Mouse (Mus musculus) spleen, postnatal 36 days (tissue): Measurements from ENCODE around the gene Gas7.
A peak's percentile ranks its signal among the peaks of the same experiment; 100 is the strongest.

ENCODE experiments used
- DNase-seq, 2 experiments: peaks; one replicate each; pipeline ENCODE4 v3.0.0; 2022; ENCODE audit warnings: low spot score in 2 of 2, mixed read lengths in 1 of 2

The Gas7 gene

DNA sequence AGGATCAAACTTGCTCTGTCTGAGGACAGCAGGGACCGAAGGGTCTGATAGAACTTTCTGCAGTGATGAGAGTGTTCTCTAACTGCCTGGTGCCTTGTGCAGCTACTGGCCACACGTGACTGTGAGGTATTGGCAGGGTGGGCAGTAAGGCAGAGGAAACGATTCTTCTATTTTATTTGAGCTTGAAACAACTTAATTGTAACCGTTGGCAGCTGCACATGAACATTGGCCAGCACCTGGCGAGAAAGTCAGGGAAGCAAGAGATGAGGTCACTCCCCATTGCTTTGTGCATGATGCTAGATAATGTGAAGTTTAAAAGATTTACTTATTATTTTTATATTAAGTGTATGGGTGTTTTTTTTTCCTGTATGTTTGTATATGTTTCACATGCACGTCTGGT lies 77.9 kb downstream of the Gas7 start:
- DNase-seq, result no peak

DNA sequence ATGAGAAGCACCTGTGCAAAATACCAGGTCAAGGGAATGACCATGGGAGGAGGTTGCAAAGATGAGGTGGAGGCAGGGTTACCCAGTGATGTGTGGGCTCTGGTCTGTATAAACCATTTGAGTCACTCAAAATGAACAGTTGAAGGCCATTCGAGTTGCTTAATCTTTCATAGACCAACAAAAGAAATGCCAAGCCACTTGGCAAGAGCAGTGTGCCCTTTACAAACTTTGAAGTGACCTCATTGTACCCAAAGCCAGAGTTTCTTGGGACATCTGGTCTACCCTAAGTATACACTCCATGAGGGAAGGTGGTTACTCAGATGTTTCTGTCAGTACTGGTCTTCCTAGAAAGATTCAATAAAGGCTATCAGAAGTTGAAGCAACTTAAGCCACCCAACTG lies 80.5 kb downstream of the Gas7 start:
- DNase-seq, result no peak

DNA sequence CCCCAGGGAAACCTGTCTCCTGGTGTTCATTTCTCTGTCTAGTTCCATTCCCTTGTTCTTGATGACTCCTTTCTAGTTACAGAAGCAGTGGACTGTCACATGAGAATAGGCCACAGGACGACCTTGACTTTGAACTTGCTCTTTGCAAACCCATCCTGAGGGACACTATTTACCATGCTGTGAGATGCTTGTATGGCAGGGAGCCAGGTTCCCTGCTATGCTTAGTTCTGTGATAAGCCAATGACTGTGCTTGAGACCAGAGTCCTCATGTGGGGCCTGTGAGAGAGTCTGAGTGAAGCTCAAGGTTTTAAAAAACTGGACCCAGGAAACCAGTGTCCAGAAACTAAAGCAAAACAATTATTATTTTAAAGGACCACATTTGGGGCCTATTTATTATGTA lies 81.2 kb downstream of the Gas7 start:
- DNase-seq, result no peak

DNA sequence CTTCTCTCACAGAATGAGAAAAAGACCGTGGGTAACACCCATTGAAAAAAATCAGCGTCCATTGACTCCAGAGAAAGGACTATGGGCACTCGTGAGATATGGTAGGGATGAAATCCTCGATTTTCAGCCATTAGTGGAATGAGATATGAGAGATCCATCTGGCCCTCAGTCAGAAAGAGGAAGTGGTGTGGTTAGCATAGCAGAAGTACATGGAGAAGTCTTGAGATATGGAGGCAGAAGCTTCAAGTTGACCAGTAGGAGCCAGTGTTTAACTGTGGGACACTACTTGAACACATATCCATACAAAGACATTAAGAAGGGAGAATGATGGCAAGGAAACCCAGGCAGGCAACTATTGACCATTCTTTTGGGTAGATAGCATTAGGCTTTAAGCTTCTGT lies 82.1 kb downstream of the Gas7 start:
- DNase-seq, result peak; percentile 11 to 28

DNA sequence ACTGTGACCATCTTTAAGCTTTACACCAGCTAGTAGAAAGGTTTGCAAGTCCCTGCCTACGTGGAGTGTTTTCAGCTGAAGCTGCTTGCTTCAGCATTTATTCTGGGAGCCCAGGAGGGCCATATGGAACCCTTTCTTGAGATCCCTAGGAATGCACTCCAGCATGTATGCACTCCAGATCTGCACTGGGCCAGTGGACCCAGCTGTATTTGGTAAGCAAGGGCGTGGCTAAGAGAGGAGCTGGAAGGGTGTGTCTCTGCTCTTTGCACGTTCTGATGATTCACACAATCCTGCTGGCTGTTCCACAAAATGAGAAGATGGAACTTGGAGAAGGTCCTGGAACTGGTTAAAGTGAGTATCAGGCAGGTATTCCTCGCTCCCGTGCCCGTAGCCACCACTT lies 83.3 kb downstream of the Gas7 start:
- DNase-seq, result no peak

DNA sequence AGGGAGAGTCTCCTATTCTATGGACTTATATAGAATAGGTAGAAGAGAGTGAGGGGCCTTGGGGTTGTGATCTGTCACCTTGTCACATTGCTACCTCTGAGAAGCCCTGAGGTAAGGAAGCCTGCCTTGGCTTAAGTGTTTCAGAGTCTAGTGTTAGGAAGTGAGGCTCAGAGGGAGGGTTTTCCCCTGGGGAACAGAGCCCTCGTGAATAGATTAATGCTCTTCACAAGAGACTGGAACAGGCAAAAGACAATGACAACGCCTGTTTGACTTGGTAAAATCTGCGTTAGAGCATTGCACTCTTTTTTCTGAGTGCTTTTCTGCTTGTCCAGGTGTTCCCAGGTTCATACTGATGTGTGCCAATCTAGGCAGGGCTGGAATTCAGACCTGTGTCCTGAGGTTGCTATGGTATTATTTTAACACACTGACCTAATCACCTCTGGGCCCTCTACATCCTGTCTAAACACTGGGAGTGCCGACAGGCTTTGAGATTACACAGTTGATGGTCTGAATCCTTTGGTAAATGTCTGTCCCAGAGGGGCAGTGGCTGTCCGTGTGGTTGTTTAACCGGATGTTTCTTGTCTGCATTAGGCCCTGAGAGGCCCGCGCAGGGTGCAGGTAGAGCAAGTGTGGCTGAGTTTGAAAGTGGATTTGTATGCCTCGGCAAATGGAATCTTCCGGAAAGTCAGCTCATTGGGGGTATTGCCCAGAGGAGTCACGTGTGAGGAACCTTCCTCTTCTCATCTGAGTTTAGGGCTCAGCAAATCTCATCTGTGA lies 89.6 kb downstream of the Gas7 start:
- peak; percentile 28 to 42 for DNase-seq

DNA sequence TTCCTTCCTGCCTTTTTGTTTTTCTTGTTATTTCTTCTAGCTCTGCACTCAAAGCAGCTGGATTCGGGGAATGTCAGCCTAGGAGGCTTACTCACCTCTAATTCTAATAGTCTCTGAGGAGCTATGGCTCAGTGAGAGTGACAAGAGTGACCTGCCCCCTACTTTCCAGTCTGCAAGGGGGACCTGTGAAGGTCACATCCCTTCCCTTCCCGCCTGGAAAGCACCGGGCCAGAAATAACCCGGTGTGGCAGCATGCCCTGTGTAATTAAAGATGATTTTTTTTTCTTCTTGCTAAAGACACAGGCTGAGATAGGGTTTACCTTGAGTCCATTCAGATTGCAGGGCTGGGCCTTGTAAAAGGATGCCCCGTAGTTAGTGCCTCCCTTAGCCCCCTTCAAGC lies 91.3 kb downstream of the Gas7 start:
- no peak for DNase-seq

DNA sequence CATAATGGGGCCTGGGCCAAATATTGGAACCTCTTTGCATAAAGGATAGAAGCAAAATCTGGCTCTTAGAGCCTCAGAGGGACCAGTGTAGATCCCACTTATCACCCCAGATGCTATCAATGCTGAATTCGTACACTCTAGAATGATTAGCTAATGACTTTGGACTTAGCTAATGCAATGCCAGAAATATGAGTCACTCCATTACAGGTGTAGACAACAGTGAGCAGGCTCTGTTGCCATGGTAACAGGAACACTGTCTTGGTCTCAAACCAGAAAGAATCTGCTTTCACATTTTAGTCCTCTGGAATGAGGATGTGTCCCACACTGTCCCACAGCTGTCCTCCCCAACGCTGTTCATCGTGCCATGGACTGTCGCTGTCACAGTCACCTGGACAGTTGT lies 94.1 kb downstream of the Gas7 start:
- no peak for DNase-seq

DNA sequence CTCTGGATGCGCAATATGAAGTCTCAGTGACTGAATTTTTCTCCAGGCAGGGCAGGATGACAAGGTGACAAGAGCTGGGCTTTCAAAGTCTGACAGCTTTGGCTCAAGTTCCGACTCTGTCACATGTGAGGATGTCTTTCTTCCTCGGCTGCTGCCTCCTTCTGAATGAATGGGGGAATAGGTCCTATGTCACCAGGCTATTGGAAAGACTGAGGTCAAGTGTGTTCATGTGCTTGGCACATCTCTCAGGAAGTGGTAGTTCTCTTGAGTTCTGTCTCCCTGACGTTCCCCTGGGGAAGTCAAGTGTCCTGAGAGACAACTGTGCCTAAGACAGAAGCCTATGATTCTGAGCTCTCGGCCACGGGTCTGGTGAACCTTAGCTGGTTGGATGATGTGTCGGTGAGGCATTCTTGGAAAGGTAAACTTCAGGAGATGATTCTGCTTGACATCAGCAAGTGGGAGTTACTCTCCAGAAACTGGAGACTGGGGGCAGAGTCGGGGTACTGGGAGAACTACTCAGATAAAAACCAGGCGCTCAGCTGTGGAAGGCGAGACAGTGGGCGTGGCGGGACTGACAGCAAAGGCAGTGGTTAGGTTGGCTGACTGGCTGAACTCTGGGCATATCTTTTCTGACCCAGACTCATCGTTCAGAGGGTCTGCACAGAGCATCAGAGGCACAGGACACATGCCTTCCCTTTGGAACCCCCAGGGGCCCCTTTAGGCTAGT lies 94.7 kb downstream of the Gas7 start:
- DNase-seq, result peak in 1 of 2 experiments; percentile 10

DNA sequence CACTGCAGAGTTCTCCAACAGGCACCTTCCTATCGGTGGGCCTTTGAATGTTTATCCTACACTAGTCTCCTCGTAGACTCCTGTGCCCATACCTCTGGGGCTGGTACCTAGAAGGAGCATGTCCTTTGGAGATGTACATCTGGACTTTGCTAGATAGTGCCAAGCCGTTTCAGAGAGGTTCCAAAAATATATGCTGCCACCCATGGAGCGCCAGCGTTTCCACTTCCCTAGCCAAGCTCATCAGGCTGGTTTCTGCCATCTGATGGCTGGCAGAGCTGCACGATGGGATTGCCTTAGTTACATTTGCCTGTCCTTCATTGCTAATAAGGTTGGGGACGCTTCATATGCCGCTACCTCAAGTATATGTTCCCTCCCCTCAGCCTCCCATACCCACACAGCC lies 97.2 kb downstream of the Gas7 start:
- DNase-seq, result no peak

DNA sequence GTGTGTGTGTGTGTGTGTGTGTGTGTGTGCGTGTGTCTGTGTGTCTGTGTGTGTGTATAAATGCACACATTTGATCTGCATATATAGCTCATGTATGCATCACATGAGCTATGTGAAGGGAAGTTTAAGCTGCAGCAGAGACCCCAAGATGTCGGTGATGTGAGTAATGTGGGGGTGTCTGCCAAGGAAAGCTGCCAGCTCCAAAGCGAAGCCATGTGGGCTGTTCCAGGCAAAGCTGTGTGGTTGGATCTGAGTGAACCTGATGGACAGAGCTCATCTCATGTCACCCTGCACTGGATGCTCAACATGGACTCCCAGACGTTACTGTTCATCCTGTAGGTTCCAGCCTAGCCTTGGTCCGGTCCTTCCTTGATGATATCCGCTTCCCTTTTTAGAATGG lies 99.0 kb downstream of the Gas7 start:
- no peak for DNase-seq

DNA sequence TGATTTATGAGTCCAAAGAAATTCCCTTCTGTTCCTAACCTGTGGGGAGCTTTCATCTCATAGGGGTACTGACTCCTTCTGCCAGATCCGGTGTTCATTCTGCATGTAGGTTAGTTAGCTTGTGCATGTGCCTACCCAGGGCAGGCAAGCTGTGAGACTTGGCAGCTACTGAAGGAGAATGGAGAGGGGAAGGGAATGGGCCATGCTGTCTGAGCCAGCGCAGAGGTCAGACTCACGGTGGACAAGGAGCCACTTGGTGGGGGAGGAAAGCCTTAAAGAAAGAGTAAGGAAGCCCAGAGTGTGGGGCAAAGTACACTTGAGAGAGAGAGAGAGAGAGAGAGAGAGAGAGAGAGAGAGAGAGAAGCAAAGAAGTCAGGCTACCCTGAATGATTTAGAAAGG lies 101.1 kb downstream of the Gas7 start:
- no peak for DNase-seq

DNA sequence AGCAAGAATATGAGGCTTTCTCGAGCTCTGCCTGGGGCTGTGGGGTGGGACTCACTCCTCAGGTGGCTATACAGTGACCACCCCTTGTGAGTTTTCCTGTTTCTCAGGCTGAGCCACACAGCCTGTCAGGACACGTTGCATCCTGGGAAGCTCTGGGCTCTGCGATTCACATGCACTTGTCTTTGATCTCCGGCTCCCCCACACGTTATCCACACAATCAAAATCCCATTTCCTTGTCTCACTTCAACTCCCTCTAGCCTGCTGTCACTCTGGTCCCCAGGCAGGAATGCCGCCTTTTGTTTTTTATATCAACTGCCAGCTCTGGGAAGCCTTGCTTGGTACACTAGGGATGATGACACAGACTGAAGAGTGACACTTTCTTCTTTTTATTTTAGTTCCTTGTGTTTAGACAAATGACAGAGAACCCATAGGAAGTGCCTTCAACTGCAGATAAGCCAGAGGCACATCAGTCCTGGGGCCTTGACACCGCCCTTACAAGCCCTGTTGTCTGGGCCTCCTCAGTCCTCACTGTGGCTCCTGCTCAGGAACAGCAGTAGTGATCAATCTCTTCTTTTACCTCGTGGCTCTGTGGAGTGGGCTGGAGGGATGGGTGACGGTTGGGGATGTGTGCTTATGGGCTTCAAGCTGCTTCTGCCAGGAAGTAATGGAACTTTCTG lies 103.7 kb downstream of the Gas7 start:
- DNase-seq, result no peak

DNA sequence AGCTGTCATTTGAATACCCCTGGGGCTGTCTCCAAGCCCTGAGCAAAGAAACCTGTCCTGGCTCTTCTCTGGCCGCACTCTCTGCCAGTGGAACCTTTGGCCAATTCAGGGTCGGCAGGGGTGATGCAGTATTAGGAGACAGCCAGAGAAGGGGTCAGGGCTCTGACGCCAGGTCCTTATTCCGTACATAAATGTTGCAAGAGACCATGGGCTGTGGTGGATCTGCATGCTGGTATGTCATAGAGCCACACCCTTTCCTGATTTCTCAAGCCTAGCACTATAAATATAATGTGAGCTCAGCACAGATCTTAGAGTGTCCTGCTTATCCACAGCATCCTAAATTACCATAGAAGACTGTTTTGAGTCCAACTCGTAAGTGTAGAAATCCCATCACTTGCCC lies 104.3 kb downstream of the Gas7 start:
- no peak for DNase-seq

DNA sequence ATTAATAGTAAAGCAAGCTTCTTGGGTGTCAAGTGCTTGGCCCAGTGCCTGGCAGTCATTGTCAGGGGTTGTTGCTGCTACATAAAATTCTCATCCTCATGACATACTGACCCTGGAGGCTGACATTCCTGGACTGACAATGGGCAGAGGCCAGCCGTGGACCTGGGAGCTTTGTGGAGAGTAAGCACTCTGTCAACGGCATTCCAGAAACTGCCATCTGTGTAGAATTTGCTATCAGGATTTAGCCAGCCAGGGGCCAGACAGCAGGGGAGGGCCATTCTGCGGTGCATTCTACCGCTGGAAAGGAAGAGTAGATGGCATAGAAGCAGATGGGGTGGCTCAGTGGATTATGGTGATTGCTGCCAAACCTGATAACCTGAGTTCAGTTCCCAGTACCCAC lies 106.4 kb downstream of the Gas7 start:
- DNase-seq, result no peak

DNA sequence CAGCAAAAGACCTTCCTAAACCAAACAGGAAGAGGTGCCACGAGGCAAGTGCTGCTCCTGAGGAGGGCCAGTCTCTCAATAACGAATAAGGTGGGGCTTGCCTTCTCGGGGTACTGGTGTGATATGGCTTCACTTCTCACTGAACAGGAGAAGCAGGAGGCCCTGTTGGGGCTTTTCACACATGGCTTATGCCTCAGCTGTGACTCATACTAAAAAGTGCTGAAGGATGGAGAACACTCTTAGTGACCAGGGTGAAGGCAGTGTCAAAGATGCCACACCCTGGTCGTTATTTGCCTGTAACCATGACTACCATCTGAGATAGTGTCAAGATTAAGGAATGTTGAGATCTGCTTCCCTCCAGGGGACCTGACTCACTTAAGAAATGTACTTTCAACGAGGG lies 107.9 kb downstream of the Gas7 start:
- DNase-seq, result peak; percentile 19 to 32

DNA sequence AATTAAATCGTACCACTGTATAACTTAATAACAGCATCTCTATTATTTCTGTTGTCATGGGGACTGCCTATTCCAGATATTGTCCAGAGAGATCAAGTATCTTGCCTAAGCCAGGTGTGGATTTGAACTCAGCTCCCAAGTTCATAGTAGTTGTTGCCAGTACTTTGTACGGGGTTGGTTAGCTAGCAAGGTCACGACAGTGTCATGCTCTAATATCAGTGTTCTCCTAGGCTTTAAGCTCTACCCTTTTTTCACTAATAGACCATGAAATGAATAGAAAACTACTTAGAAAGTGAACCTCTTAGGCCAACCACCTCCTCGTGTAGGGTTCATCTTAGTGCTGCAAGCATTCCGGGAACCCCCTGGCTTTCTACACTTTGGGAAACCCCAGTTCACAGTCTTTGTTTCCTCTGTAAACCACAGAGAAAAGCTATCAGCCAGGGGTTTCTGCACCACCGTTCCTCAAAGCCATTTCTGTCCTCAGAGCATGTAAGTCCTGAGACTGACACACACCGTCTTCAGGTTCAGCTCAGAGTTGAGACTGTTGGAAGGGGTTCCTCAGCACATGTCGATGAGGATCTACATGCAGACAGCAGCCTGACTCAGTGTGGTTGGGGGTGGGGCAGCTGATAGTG lies 108.9 kb downstream of the Gas7 start:
- DNase-seq, result peak; percentile 57

DNA sequence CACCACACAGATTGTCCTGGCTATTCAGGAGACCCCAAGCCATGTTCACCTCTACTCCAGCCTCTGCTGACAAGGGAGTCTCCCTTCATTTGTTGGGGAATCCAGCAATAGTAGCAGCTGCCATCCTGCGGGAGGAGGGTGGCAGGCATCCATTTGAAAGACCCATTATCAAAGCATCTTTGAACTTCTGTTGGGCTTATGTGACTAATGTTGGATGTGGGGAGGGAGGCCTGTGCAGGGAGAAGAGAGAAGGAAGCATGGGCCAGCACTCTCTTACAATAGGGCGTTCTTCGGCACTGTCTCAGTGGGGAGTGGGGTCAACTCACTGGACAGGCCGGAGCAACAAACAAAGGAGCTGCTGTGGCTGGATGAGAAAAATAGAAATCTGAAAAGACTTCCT lies 110.3 kb downstream of the Gas7 start:
- no peak for DNase-seq

DNA sequence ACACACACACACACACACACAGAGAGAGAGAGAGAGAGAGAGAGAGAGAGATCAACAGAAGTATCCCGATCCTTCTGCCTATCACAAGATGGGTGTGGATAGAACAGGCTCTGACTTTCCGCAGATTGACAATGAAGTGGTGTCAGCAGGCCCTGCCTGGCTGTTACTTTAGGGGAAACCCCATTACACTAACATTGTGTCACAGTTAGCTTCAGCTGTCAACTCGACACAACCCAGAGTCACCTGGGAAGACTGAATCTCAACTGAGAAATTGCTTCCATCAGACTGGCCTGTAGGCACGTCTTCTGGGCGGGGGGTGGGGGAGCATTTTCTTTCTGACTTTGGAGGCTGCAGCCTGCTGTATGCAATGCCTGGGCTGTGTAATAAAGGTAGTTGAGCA lies 111.5 kb downstream of the Gas7 start:
- no peak for DNase-seq

DNA sequence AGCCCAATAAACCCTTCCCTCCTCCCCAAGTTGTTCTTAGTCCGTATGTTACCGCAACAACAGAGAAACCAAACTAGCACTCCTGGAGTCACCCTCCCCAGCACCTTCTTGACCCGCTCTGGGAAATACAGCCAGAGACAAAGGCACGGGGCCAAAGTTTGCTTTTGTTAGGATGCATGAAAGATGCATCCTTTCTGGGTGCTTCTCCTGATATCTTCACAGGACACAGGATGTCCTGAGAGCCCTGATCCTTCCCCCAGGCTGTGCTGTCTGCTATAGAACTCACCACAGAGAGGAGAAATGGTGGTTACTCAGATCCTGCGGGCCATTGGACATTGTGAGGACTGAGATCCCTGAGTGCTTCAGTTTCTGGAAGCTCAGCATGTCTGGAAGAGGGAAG lies 111.9 kb downstream of the Gas7 start:
- DNase-seq, result no peak

DNA sequence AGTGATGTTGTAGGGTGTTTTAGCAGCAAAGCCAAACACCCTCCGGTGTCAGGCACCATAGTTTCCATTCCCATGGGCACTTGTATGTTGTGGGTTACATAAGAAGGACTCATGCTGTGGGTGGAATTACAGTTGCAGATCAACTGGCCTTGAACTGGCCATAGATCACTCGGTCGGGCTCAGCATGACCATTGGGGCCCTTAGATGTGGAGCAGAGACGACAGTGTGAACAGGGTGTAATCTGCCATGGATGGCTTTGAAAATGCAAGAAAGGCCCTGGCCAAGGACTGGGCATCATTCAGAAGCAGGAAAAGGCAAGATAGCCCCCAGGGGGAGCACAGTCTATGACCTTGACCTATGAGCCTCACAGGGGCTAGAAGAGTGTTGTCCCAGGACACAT lies 112.8 kb downstream of the Gas7 start:
- no peak for DNase-seq

DNA sequence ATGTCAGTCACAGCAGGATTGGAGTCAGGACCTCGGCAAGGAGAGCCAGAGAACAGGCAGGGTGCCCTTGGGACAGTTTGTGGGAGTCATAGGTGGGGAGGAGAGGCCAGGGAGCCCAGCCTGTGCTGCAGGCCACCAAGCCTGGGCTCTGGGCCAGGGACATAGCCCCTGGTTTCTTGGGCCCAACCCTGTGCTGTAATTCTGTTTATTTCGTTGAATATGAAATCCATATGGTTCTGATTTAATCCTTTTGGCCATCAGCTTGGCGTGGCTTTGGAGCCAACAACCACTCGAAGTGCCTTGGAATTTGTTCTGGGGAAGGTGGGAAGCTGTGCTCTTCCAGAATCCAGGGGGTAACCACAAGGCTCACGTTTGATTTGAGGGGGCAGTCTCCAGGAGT lies 113.6 kb downstream of the Gas7 start:
- no peak for DNase-seq

DNA sequence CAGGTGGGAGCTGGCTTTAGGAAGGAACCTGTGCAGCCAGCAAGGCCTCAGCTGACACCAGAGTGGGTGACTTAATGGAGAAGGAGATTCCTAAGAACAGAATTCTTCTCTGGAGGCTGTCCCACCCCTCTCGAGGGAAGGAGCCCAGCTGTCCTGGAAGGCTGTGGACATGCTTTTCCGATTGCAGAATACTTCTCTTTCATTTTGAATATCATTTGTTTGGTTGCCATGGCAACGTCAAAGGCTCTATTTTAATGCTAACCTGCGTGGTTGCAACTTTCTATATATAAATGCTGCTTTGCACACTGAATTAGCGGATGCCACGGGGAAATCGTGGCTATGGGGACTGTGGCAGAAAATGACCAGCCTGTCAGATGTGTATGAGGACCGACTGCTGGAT lies 115.7 kb downstream of the Gas7 start:
- DNase-seq, result no peak
